Mouse (Mus musculus) fat pad, adult 2 months (tissue): ENCODE measurements around the gene Gimap4.

Experiments used
- DNase-seq: peaks from one replicate; pipeline ENCODE4 v3.0.0-alpha.2; 2011; ENCODE audit warnings: low read depth, low spot score; ENCODE audit errors: extremely low read depth

Gene Gimap4

DNA sequence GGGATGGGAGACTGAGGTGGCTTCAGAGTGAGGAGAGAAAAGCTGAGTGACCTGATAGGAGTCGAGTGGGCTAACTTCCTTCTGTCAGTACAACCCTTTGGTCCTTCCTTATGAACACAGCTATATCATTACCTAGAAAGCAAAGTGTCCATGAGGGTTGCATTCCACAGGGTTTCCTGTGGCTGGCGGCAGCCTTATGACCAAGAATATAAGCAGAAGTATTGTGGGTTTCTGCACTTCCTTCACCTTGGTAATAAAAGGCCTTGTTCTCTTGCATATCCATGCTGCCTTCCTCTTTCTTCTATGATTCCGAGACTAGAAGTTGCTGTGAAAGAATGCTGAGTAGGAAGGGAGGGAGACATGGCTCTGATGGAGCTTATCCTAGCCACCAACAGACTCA lies 14.5 kb downstream of the Gimap4 start:
- no peak for DNase-seq

DNA sequence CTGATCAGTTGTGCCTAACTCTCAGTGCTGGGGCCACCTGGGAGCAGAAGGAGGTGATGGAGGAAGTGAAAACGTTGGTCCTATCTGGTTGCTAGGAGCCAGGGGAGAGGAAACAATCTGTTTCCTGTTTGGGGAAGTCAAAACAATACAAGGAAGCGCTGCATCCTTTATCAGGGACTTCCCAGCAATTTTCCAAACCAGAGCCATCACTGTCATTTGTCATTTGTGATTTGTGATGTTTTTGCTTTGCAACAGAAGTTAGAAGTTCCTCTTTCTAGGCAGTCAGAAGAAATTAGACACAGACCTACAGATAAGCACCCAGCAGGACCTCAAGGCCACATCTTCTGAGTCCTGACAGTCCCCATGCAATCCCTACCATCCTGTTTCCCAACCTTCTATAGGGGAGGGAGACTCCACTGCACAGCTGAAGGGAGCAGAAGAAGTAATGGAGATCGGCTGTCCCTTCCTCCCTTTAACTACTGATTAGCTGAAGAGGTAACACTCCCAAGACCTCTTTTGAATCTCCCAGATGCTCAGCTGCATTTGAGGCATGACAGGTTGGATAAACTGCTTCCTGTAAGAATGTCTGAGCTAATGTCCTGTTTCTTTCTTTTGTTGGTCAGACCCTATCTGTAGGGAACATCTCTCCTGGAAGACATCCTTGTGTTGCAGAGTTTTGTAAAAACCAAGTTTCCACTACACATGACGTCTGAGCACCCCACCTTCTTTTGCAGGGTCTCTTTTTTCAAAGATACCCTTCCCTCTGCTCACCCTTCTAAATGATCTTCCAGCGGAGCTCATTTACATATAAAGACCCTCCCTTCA lies 16.1 kb downstream of the Gimap4 start:
- no peak for DNase-seq

DNA sequence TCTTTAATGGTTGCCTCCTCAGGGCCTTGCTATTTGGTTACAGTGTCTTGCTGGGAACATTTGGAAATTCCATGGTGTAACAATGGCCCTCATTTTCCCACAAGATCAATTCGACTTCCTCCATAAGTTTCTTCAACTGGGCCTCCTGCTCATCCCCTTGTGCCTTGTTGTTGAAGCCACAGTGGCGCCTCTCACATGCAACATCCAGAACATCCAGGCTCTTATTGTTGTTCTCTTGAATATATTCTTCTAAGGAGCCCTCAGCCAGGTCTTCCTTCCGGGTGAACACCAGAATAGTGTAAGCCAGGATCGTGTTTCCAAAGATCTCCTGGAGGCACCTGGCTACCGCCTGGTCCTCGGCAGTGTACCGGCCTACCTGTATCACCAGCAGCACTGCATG lies 17.8 kb downstream of the Gimap4 start:
- no peak for DNase-seq

DNA sequence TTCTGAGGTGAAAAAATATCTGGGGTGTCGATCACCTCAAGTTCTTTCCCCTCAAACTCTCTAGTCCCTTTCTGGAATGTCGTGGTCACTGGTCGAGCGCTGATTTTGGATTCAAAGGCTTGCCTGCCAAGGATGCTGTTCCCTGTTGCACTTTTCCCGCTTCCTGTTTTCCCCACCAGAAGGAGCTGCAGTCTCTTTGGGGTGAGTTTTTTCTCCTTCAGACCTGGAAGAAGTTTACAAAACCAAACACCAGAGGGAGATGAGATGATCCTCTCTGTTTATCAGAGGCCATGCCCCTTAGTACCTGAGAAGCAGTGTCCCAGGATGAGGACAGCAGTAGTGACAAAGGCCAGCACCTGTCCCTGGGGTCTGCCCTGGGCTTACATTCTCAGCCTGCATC lies 18.3 kb downstream of the Gimap4 start:
- DNase-seq = no peak

DNA sequence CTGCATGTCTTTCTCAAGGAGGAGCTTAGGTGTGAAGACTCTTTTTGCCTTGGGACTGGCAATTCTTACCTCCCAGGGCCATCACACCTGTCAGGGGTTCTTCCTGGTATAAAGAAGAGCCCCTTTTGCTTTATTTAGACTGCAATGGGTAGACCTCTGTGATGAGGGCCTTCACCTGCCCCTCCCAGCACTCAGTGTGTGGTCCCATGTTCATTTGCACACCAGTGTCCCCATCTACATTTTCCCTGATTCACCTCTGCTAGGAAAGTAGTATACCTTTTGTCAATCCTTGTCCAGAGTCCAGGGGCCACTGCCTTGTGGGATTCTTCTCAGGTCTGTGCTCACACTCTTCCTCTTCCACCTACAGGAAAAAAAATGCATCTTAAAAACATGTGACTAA lies 19.8 kb downstream of the Gimap4 start:
- DNase-seq = no peak

DNA sequence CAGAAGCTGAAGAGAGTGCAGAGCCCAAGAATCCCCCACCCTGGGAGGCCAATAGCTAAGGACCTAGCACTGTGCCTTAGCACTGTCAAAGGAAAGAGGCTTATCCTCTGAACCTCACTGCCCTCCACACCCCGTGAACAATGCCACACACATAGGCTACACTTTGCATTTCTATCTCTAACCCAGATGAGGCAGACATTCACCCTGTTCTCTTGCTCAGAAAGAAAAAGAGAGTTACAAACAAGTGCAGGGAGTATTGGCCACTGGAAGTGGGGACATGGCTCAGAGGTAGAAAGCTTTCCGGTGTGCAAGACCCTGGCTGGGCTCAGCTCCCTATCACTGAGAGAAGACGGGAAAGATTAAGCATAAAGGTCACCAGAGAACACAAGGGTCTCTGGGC lies 21.8 kb downstream of the Gimap4 start:
- no peak for DNase-seq

DNA sequence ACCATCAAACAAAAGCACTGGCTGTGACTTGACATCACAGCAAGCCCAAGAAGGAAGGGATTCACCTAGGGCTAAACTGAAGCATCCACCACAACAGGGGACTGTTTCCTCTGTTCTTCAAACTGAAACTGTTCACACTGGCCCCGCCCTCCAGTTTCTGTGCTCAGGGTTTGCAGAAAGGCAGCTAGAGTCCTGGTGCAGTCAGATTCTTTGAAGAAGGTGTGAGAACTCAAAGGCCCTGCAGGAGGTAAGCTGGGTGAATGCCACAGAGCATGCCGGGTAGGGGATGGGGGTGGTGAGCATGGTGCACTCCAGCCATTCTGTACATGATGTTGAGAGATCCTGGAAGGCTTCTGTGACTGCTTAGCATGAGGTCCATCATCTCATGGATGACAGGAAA lies 34.1 kb downstream of the Gimap4 start, which contains the start of the genes Gm28053 and Gimap7:
Gm28053 (plus strand) TSS at position 153 of the 400 bp plus-strand sequence.
Gimap7 (plus strand) TSS at position 167 of the 400 bp plus-strand sequence.
- no peak for DNase-seq

DNA sequence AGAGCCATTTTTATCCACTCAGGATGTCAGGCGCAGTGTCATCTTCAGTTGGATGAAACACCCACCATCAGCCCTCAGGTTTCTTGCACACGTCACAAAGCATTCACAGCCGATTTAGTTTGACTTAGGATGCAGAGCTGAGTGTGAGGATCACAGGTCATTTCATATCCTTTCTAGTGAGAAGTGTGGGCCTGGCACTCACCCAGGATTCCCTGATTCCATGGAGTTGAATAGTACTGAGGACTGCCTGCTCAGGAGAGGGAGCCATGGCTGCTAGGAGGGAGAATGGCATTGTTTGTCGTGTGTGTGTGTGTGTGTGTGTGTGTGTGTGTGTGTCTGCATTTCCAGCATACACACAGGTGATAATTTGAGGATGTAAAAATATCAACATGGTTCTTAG lies 36.0 kb downstream of the Gimap4 start:
- no peak for DNase-seq

DNA sequence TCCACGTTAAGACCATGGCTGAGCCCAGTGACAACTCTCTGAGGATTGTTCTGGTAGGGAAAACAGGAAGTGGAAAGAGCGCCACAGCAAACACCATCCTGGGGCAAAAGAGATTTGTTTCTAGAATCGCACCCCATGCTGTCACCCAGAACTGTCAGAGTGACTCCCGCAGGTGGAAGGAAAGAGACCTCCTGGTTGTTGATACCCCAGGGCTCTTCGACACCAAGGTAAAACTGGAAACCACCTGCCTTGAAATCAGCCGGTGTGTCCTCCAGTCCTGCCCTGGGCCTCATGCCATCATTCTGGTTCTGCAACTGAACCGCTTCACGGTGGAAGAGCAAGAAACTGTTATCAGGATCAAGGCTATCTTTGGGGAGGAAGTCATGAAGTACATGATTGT lies 39.1 kb downstream of the Gimap4 start:
- DNase-seq = no peak

DNA sequence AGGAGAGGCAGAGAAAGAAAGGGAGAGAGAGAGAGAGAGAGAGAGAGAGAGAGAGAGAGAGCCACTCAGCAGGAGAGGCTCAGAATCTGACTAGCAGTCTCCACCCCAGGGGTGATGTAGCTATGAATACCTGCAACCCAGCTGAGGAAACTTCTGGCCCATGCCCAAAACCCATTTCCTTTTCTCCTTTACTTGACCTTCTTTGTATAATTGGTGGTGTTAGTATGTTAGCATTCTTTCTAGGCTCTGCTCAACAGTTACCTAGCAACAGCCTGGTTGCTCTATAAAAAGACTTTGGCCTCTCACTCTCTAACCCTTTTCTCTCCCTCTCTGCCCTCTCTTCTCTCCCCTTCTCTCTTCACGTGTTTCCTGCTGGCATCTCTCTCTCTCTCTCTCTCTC lies 41.1 kb downstream of the Gimap4 start:
- DNase-seq = no peak

DNA sequence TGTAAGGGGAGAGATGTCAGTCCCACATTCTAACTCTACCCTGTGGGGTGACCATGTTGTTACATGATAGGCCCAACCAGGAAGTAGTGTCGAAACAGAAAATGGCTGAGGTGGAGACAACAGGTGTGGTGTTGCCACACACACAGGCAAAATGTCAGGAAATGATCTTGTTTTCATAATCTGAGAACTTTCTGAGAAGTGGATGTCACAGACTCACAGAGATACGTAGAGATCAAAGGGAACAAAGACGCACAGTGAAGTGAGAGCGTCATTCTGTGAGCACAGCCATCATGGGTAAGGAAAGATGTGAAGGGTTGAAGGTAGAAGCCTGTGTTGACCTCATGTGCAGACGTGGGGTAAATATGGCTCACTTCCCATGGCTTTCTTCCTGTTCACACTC lies 43.4 kb downstream of the Gimap4 start:
- DNase-seq = no peak

DNA sequence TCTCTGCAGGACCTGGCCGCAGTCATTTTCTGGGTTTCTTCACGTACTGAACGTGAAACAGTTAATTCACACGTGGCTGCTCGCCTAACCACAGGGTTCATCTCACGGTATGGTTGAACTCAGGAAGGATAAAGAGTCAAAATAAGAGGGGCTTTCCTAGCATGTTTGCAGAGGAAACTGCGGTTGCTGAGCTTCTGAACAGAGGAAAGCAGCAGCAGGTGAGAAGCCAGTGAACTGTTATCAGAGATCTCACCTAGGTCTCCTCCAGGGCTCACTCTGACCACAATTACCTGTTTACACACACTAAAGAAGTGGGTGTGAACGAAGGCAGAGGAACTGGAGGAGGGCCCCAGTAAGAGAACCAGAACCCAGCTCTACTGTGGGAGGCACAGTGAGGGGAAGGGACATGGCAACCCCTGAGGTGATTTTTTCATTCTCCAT lies 48.5 kb downstream of the Gimap4 start:
- no peak for DNase-seq

DNA sequence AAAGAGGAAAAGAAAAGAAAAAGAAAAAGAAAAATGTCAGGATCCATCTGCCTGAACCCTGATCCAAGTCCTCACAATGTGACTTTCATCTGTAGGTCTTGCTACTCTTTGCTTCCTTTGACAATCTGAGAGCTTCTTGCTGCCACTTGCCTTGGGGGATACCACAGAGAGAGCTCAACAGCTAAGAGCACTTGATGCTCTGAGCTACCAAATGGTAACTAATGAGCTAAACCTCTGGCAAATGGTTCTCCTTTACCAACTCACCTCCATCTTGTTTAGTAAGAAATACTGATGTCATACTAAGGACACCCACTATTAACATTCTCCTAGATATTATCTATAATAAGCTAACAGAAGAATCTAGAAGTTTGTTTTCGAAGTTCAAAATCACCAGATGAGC lies 49.3 kb downstream of the Gimap4 start:
- no peak for DNase-seq

DNA sequence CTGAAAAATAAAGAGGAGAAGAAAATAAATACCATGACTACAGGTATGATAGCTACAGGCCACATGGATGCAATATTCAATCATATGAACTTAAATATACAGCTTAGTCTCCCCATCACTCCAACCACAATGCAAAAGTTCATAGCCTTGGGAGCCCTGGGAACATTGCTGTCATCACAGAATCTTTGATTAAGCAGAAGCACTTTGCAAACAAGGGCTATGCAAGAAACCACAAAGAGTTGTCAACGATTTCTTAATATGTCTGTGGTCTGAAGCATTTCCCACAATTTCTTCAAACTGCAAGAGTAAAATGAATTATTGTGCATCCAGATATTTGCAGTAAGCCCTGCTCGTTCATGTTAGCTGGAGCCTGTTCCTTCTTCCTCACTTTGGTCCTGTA lies 52.7 kb downstream of the Gimap4 start:
- DNase-seq = no peak

DNA sequence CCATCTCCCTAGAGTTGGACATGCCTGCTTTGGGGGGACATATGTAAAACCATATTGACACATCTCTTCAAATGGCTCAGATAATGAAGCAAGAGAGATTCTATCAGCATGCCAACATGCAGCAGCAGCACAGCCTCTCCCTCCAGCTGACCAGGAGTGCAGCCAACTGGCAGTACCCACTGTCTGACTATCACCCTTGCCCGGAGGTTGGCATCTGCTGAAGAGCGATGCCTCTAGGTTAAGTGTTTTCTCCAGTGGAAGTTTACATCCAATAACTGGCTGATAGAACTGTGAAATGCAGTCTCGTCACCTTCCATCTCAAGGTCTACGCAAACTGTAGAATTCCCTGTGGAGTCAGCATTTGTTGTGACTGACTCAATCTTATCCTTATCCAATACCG lies 53.3 kb downstream of the Gimap4 start:
- DNase-seq = no peak

DNA sequence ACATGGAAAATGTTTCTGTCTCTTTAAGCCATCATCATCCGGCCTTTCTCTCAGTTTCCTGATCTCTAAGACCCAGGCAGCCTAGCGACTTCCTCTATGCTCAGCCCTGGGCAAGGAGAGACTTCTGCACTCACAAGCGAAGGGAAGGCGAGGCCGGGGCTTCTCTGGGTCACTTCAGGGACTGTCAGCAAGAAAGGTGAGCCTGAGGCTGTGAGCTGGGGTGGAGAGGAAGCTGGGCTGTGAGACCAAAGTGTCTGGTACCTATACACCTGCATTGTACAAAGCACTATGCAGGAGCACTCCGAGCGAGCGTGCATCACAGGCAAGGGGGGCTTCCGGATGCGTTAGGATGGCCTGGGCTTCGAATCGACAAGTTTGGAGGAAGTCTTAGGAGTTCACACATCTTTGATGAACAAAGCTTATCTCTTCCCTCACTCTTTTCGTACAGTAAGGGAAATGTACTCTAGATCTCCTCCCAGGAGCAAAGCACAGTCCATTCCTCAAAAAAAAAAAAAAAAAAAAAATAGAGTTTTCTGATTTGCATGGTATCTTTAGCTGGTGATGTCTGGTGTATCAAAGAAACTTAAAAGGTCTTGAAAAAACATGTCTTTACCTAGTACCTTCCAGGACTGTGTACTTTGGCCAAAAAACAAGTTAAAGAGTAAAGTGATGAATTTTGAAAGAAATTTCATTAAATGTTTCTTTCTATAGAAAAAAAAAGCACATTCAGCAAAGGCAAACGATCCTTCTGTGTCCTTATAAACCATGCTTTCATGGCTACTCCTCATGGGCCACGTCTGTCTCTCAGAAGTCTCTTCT lies 54.8 kb downstream of the Gimap4 start, which contains the start of gene Gimap1:
Gimap1 (plus strand) TSS at position 94 of the 819 bp plus-strand sequence.
- DNase-seq = no peak

DNA sequence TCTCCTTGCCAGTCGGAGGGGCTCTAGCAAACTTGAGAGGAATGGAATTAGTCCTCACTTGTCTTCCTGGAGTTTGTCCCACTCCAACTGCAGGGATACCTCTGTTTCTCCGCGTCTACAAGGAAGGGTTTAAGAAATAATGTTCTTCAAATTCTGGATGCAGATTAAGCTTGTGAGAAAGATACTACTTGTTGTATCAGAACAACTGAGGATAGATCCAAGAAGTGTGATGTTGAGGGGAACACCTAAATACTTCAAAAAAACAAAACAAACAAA lies 55.4 kb downstream of the Gimap4 start:
- no peak for DNase-seq

DNA sequence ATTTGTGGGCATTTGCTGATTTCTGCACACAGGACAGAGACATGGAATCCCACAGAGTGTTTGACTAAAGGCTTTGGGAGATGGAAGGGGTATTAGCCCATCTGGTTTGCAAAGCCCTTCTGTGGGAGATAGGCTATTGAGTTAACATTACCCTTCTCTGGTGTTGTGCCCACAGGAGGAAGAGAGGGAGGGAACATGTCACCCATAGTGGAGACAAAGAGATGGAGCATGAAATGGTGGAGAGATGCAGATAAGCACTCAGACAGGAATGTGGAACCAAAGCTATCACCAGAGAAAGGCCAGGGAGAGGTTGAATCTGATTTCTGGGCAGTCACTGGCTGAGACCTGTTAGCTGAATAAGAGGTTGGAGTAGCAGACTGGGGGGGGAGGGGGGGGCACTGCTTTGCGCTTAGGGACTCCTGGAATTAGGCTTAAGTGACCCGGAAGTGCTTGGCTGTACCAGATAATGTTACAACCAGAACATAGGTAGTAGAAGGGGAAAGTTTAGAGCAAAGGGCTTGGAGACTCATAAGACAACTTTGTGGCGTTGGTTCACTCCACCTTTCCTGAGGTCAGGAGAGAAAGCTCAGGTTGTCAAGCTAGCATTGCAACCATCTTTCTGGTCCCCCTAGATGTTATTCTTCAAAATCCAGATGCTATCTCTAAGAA lies 56.3 kb downstream of the Gimap4 start:
- no peak for DNase-seq

DNA sequence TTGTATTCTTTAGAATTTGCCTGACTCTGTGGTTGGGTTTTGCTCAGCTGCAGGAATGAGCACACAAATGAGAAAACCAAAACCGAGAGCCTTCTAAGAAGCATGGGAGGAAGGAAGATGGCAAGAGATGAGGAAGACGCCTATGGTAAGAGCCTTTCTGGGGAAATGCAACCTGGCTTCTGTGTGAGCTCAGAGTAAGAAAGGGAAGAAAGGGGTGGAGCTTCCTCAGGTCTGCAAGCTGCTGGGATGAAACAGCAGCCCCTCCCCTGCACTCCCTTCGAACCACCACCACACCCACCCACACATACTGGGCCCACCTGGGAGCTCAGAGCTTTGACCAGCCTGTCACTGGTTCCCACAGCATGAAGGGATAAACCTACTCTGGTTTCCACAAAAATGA lies 56.9 kb downstream of the Gimap4 start:
- no peak for DNase-seq
